Mouse (Mus musculus): ENCODE results near the gene Alkbh1.
A peak's percentile ranks its signal among the peaks of the same experiment; 100 is the strongest.

The Alkbh1 gene

DNA sequence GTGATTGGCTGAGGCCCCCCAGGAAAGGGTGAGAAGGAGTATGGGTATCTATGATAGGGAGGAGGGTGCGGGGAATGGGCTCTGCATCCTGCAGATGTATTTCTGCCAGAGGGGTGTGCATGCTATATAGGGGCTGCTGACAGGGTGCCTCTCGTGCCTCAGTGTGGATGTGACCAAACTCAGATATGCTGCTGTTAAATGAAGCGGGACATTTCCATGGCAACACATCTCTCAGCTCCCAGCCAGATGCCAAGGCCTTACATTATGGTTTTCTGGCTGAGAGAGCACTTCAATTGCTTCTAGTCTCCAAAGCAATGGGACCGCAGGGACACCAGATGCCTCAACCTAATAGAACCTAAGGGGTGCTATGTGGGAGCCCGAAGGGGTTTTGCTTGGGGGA lies 24.9 kb downstream of the Alkbh1 start:
- DNase-seq (ENCODE audit: low spot score in 2 of 2) = no peak

GRCm38 (mm10) chr12:87416690-87417089 lies 27.1 kb downstream of the Alkbh1 start:
- DNase-seq (ENCODE audit: low spot score in 2 of 2) = peak; percentile 17 to 64

- no peak for DNase-seq (ENCODE audit: low spot score in 2 of 2)
These were observed 28.5 kb downstream of the Alkbh1 start for GRCm38 (mm10) chr12:87415358-87415757.

DNA sequence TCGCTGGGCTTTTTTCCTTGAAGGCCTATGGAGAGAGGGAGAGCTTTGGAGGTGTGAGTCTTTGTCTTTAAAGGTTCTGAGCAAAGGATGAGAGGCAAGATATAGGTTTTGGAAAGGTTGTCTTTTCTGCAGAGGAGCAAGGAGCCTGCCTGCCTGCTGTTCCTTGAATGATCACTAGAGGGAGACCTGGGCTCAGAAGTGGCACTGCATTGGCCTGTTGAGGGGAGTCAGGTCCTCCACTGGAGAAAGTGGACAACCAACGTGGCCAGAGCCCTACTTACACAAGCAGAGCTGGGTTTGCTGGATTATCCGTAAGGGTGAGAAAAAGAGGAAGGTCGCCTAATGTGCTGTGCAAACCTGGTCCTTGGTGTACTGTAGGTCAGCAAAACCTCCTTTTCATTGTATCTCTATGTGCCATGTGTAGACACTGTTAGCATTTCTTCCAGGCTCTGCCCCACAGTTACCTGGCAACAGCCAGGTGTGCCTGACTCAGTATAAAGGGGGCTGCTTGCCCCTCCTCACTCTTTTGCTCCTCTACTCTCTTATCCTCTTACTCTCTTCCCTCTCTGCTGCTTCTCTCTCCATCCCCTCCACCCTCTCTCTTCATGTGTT lies 30.5 kb downstream of the Alkbh1 start:
- DNase-seq (ENCODE audit: low spot score in 2 of 2) = peak; percentile 54 to 79

DNA sequence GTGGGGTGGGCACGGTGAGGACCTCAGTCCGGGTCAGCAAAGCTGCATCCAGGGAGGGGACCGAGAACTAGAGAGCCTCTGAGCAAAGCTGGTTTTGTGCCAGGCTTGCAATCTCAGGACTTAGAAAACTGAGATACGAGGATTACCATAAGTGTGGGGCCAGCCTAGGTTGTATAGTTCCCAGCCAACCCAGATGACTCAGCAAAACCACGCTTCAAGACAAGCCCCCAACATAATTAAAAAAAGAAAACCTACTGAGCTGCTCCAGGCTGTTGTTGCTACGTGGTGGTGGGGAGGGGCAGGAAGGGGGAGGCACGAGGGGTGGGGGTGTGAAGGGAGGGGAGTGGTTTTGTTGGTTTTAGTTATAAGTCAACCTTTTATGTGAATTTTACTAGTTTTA lies 32.8 kb downstream of the Alkbh1 start:
- no peak for DNase-seq (ENCODE audit: low spot score in 2 of 2)

DNA sequence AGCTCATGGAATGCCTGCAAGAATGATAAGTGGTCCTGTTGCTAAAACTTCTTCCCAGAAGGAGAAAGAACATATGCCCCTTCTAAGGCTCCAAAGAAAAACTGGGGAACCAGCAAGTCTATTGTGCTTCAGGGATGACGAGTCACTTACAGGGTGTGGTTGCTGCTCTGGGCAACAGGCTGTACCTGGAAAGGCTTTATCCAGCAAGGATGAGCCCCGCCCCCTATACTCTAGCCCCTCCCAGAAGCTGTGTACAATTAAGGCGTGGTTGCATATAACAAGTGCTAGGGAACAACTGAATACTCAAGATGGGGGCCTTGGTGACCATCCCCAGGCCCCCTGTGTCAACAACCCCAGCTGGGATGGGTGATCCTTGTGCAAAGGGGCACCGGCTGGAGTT lies 34.7 kb downstream of the Alkbh1 start:
- DNase-seq (ENCODE audit: low spot score in 2 of 2) = no peak

DNA sequence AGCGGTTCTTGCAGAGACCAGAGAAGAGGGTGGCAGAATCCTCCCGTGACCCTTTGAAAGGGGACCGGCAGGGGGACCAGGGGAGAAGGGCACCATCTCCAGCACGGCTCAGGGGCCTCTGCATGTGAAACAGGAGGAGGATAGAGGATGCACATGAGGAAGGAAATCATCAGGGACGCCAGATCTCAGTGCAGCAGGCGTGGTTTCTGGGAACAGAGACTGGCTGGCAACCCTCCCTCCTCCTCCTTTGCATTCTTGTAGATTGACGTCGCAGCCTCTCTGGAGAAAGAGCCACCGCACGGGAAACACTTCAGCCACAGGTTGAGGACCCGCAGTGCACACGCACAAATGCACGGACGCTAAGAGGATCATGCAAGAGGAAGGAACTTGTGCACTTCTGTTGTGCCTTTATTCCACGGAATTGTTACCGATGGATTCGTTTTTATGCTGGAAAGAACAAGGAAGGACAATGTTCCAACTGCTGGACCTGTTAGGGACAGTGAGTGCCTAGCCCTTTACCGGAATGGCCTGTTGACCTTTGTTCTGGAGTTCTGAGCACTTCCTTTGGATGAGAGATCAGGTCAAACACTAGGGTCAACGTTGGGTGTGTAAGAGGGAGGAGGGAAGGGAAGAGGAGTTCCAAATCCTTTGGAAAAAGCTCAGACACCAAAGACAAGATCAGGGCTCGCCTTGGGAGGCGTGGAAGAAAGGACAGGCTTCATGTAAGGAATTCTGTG lies 35.8 kb downstream of the Alkbh1 start:
- no peak for DNase-seq (ENCODE audit: low spot score in 2 of 2)

DNA sequence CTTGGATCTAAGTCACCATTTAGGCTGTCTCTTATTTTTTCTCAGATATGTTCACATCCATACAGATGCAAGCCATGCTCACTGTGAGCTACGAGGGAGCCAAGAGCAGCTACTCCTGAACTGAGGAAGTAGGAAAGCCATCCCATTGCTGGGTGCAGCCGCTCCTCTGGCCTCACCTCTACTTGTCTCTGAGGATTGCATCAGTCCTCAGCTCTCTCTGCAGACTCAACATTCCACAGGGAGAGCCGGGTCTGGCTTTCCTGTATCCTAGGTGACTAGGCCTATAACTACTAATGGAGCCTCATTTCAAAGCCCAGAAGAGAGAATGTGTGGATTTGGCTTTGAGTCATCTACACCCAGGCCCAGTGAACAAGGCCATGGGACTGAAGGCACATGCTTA lies 38.1 kb downstream of the Alkbh1 start:
- DNase-seq (ENCODE audit: low spot score in 2 of 2) = no peak

DNA sequence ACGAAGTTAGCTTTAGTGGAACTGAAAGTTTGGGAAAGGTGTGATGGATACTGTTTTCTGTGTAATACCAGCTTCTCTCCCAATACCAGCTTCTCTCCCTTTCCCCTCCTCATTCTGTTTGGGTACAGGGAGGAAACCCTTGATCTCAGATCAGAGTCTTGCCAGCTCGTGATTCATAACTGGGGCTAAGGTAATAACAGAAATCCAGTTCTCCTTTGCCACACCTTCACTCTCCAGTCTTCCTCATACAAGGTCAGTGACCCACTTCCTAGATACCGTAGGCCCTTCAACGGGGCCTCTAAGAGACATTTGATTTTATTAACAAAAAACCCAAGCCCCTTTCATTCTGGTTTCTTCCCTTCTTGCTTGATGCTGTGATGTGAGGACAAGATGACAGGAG lies 38.7 kb downstream of the Alkbh1 start:
- DNase-seq (ENCODE audit: low spot score in 2 of 2) = no peak

GRCm38 (mm10) chr12:87401883-87402282 lies 41.9 kb downstream of the Alkbh1 start:
- DNase-seq (ENCODE audit: low spot score in 2 of 2) = no peak

DNA sequence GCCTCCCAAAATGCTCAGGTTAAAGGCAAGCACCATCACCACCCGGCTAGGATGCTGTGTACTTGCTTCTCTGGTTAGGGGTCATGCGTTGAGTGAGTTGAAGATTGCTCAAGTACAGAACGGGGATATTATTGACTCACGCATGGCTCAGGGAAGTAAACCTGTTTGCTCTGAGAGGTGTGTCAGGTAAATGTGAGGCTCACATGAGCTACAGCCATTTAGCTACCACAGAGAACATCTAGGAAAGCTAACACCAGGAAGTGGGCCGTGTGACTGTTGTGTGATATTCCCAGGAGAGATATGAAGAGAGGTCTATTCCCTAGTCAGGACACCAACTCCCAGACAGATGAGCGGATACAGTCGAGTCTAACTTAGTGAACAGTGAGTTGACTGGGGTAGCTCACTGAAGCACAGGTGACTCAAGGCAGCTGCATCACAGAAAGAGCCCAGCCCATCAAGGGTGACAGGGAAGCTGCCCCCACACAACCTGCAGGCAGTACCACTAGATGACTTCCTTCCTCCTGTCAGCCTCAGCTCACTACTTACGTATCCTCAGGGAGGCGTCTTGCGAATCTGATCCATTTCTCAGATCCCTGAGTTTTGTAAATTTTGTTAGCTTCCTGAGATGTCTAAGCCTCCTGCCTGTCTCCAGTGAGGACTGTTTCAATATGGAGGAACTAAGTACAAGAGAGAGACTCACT lies 44.5 kb downstream of the Alkbh1 start:
- no peak for DNase-seq (ENCODE audit: low spot score in 2 of 2)

DNA sequence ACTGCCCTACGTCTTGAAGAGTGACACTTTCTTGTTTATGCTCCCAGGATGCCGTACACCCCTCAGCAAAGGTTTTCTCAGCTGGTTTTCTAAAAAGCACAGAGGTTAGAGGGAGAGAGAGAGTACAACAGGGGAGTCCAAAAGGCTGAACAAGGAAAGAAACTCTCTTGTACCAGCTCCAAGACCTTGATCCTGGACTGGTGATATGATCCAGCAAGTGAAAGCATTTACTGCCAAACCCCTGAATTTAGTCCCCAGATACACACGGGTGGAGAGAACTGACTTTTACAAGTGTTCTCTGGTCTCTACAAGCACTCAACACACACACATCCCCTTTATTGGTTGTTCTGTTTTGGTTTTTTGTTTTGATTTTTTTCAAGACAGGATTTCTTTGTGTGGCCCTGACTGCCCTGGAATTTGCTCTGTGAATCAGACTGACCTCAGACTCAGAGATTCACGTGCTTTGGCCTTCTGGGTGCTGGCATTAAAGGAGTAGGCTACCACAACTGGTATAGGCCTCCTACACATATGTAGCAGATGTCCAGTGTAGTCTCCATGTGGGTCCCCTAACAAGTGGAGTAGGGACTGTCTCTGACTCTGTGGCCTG lies 45.9 kb downstream of the Alkbh1 start:
- no peak for DNase-seq (ENCODE audit: low spot score in 2 of 2)

DNA sequence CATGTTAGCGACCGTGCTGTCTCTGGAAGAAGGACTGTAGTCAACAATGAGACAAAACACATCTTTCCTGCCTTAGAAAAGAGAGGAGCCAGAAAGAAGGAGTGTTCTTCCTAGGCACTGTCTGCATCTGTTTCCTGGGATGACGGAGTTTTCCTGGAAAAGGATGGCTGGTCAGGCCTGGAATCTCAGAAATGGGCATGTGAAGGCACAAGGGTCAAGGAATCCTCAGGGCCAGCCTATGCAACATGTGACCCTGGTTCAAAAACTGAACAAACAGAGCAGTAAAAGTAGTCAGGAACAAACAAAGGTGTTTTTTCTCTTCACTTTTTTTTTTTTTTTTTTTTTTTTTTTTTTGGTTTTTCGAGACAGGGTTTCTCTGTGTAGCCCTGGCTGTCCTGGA lies 46.7 kb downstream of the Alkbh1 start:
- no peak for DNase-seq (ENCODE audit: low spot score in 2 of 2)

DNA sequence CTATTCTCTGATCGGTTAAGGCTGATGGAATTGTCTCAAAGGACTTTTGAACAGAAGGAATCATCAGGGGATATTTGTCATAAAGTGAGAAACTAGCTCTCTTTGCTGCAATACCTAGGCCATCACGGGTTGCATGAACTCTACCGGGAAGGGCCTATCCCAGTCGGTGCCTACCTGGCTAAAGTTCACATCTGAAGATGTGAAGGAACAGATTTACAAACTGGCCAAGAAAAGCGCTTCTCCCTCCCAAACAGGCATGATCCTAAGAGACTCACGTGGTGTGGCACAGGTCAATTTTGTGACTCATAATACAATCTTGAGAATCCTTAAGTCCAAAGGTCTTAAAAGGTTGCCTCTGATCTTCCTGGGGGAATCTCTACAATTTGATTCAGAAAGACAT lies 49.5 kb downstream of the Alkbh1 start:
- DNase-seq (ENCODE audit: low spot score in 2 of 2) = no peak

GRCm38 (mm10) chr12:87393447-87394145 lies 50.2 kb downstream of the Alkbh1 start:
- DNase-seq (ENCODE audit: low spot score in 2 of 2) = no peak

DNA sequence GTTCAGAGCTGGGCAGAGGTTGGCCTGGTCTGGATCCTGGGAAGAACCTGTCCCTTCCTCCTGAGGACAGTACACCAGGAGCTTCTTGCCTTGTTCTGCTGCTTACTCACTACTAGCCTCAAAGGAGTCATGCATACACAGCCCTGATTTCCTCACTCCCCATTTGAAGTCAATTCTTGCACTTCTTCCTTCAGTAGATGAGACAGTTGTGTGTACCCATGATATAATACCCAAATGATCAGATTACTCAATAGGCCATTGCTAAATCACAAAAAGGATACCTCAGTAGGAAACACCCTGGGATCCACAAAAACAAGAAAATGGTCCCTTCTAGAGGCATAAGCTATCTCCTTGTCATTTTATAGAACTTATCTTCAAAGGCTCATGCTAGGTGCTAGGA lies 52.5 kb downstream of the Alkbh1 start:
- no peak for DNase-seq (ENCODE audit: low spot score in 2 of 2)

GRCm38 (mm10) chr12:87389231-87389630 lies 54.6 kb downstream of the Alkbh1 start:
- no peak for DNase-seq (ENCODE audit: low spot score in 2 of 2)

GRCm38 (mm10) chr12:87388122-87388774 lies 55.6 kb downstream of the Alkbh1 start, which contains the start of gene Sptlc2:
Gene Sptlc2 (minus strand): TSS chr12:87388355.
- DNase-seq (ENCODE audit: low spot score in 2 of 2) = peak; percentile 99

GRCm38 (mm10) chr12:87387171-87388121 lies 56.4 kb downstream of the Alkbh1 start:
- DNase-seq (ENCODE audit: low spot score in 2 of 2) = peak; percentile 24 to 48

DNA sequence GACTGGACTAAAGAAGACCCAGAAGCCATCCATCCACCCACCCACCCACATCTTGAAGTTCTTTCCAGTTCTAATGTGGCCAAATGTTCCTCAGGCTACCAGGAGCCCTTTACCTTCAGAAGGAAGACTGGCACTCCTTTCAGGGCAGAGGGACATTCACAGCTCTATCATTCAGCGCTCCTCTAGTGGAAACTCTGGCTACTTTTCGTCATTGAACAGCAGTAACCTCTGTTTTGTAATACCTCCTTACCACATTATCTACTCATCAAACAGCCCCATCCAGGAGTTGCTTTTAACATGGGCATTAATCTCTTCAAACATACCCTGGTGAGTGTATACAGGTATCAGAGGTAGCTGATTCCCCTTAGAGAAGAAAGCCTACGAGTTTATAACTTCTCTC lies 58.8 kb downstream of the Alkbh1 start:
- no peak for DNase-seq (ENCODE audit: low spot score in 2 of 2)

Measured in spleen, postnatal 10 days (tissue).